Mouse (Mus musculus): ENCODE measurements around the gene Slc35d3.

DNA sequence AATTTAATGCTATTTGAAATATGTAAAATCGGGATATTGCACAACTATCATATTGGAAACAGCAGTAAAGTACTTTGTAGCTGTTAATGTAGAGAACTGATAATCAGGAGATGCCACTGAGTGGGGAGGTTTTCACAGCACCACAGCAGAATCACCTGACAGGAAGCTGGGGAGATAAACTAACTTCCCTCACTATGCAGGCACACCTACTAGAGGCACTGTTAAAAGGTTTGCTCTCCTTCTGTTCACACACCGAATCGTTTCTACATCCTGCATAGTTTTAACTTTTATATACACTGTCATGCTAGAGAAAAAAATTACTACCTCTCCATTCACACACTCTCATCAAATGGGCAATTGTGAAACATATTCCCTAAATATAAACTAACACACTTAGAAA lies 35.0 kb upstream of the Slc35d3 start:
- no peak for TF ChIP-seq POLR2A (IDR thresholded peaks at IDR 0.05; ENCODE audit: extremely low read depth, insufficient read depth, low read length)
- no peak for TF ChIP-seq CTCF (IDR thresholded peaks at IDR 0.05; ENCODE audit: extremely low read depth, insufficient read depth, low read length)

Measured in cortical plate, adult 2 months (tissue).